Mouse (Mus musculus) spleen, postnatal 36 days (tissue): ENCODE results near the gene Slc25a54.

Source experiments
- DNase-seq, 2 experiments: peaks; one replicate each; pipeline ENCODE4 v3.0.0; 2022; ENCODE audit warnings: low spot score in 2 of 2, mixed read lengths in 1 of 2

Slc25a54 gene

DNA sequence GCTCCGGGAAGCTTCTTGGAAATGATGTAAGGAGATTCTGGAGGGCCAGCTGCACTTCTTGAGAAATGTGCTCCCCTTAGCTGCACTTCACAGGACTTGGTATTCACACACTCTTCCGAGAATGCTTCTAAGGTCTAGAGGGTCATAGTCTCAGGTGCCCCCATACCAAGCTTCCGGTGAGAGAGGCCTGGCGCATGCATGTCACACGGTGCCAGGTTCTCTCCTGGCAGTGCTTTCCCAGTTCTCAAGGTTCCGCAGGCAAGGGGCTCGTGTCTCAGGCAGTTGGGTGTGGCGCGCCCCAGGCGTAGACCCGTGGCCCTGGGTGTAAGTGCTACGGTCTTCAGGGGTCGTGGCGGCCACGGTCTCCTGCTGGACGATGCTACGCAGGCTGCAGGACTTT lies at the start of gene Slc25a54:
Gene Slc25a54 (plus strand): TSS at position 301 of the 400 bp plus-strand sequence.
- no peak for DNase-seq

DNA sequence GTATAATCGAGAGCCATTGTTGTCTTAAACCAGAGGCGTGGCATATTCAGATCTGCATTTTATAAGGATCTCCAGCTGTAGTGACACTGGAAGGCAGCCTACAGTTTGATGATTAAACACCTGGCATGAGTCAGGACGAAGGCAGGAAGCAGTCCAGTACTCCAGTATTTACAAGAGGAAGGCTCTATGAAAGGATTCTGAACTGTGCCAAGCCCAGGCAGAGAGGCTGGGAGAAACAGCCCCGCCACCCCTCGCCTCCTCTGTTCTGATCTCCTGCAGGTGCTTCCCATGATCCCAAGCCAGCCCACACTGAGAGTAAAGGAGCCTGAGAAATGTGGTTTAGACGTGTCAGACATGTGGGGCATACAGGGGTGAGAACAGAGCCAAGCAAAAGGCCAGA lies 49.5 kb upstream of the Slc25a54 start:
- no peak for DNase-seq

DNA sequence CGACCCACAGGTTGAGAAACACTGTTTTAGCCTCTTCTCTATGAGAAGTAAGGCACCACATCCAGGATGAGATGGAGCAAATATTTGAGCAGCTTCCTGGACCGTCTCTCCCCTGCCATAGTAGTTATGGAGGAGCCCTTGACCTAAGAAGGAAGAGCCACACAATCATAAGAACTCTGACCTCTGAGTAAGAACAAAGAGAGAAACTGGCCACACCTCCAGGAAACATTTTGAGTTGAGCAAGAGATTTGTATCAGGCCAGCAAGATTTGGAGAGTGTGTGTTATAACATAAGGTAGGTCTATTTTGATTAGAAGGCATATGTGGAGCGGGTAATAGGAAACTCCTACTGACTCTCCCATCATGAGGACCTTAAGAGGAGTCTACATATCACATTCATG lies 48.6 kb upstream of the Slc25a54 start:
- DNase-seq: no peak

DNA sequence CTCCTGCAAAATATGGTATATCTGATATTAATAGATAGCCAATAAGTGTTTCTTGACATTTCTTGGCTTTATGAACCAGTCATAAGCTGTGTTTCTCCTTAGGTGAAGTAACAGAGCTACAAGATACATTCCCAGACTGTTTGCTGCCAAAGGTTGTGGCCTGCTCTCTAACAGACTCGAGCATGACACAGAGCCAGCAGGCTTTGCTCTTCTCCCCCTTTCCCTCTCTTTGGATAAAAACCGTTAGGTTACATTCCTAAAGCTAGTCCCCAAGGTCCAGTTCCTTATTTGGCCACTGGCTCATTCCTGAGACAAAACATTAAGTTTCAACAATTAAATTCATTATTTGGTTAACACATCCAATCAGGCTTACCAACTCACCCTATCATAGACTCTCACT lies 48.0 kb upstream of the Slc25a54 start:
- no peak for DNase-seq

DNA sequence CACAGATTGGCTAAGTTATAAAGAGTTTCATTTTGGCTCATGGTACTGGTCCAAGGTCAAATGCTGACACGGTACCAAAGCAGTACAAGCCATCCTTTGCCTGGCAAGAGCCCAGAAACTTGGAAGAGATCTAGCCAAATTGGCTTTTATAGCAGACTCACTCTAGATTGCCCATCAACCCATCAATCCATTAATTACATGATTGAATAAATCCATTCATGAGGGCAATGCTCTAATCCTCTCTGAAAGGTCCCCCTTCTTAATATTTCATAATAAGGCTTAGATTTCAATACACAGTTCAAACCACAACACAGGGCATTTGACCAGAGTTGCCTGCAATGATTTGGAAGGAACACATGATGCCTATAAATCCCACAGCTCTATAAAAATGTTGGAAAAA lies 45.9 kb upstream of the Slc25a54 start:
- DNase-seq: no peak

DNA sequence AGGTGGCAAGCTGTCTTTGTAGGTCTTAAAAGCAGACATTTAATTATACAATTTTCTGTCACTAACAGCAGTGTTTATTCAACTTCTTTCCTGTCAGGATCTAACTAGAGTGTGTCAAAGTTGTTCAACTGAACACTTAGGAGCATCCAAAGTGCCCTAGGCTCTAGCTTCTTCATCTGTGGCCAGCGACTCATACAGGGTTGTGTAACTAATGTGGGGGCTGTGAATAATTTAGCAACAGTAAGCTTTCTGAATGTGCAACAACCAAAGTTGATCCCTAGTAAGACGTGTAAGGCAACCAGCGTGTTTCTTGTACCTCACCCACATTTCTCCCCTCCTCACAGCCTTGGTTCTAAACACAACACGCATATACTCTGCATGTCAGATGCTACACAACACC lies 39.4 kb upstream of the Slc25a54 start:
- no peak for DNase-seq

DNA sequence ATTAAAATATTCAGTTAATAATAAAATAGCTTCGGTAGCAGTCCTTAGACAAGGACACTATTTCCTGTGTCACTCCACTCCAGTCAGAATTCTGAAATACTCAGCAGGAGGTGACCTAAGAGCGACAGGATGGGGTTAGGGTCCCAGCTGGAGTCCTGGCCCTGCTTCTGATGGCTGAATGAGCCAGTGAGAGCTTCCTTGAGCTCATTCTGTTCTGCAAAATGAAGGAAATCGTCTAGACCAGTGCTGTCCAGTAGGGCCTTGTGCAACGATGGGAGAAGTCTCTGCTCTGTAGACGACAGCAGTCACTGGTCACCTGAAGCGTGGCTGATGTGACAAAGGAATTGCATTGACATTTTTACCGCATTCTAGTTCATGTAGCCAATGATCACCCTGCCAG lies 36.9 kb upstream of the Slc25a54 start:
- no peak for DNase-seq

DNA sequence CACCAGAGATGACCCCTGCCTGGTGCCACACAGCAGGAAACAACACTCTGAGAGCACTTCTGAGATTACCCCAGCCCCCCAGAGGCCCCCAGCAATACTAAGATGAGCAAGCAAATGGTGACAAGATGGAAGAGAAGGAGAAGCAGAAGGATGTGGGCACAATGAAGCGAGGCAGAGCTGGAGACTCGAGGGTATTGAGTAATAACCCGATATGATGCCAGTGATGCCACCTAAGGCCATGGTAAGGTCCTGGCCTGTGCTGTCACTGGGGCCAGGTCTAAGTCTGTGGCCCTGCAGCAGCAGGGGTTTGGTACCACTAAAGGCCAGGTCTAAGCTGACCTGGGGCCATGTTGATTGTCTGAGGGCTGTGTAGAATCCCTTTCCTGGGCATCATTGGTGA lies 33.8 kb upstream of the Slc25a54 start:
- no peak for DNase-seq

DNA sequence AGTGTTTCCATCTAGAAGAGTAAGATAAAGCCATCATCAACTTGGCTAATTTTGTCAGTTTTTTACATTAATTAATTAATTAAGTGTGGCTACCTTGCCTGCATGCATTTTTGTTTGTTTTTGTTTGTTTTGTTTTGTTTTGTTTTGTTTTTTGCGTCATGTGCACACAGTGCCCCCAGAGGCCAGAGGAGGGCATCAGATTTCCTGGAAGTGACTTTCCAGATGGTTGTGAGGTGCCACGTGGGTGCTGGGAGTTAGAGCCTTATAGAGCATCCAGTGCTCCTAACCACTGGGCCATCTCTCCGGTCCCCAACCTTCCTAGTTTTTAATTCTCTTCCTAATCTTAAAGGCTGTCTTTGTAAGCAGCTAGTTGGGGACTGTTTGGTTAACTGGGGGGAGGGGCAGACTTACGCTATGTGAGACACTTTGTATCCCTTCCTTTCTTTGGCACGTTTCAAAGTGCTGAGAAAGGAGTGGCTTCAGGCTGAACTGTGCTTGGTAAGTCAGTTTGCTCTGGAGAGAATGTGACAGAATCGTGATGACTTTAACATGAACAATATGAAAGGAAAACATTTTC lies 32.5 kb upstream of the Slc25a54 start:
- DNase-seq: no peak

DNA sequence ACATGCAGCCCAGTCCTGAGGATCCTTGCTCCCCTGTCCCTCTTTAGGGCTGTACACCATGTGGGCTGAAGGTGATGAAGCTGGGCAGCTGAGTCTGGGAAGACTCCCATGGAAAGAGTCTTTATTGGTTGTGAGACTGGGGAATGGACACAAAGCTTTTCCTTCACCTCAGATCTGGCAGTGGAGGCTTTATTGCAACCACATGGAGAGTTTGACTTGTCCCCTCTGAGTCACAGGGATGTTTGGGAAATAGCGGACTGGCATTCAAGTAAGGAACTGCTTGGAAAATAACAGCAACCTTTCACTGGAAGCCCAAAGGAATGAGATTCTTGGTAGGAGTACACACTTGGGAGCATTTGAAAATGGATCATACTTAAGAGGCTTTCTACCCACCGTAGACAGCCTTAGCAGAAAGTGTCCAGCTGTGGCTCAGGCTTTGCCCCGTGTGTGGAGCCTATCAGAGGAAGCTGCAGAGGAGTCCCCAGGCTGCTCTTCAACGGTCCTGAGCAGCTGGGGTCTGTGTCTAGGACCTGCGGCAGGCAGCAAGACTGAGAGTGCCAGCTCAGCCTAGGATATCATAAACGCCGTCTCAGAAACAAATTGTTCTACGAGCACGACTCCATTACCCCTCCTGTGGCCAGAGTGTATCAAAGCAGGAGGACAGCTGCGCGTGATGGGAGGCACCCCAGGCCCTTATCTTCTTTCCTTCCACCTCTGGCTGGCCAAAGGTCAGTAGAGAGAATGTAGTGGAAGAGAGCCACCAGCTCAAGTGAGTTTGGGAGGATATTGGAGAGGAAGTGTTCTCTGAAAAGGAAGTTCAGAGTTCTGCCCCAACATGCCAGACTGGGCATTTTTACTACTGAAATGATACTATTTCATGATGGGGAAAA lies 29.0 kb upstream of the Slc25a54 start:
- peak in 1 of 2 experiments; percentile 1 for DNase-seq

DNA sequence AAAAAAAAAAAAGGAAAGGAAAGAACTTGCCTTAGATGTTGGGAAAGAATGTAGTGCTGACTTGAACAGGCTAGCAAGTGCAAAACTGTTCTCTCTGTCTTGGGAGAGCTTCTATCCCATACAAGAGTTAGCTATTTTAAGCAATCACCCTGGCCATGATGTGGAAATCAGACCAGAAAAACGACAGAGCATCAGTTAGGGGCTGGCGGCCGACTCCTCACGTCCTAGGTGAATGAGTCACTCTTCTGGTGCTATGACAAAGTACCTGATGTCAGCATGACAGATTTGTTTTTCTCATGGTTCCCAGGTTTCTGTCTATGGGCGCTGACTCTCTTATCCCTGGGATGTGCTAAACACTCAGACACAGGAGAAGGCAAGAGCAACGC lies 28.3 kb upstream of the Slc25a54 start:
- no peak for DNase-seq

DNA sequence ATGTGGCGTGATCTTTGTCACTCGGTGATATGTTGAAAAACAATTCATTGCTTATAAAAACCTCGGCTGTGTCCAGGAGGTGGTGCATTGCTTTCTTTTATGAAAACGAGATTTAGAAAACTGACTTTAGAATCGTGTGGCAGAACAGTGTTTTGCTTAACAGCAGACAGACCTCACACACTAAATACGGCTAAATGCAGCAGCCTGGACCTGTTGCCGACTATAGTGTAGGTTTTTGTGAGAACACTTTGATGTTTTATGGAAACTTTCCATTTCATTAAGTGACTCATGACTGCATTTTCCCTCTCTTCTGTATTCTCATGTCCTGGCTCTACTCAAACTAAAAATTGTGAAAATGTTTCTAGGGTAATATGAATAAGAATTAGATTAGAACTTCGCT lies 20.4 kb upstream of the Slc25a54 start:
- DNase-seq: no peak

DNA sequence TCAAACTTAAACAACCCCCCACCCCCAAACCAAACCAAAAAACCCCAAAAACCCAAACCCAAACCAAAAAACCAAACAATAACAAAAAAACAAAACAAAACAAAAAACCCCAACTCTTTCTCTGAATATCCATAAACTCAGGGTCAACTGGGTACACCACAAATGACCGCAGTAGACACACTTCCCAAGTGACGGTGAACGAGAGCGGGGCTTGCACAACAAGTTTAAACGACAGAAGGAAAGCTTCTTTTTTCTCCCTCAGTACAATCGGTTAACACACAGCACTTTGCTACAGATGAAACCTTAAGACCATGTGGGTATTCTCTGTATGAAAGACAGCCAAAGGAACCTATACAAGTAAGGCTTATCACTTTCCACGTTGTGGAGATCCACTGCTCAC lies 17.9 kb upstream of the Slc25a54 start:
- DNase-seq: no peak

DNA sequence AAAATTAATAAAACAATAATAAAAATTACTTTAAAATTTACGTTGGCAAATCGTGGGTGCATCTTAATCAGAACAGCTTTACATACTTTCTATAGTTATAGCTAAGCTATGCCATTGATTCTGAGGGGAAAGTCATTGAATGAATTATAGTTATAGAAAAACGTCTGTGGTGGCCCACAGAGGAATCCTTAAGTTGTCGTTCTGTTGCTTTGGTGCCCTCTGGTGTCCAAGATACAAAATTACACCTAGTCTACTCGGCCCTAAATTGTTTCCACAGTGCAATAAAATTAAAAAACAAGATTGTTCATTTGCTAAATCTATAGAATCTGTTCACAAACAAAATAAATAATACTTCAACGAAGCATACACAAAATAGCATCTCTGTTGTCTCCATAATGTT lies 17.3 kb upstream of the Slc25a54 start:
- DNase-seq: peak; percentile 19 to 35

DNA sequence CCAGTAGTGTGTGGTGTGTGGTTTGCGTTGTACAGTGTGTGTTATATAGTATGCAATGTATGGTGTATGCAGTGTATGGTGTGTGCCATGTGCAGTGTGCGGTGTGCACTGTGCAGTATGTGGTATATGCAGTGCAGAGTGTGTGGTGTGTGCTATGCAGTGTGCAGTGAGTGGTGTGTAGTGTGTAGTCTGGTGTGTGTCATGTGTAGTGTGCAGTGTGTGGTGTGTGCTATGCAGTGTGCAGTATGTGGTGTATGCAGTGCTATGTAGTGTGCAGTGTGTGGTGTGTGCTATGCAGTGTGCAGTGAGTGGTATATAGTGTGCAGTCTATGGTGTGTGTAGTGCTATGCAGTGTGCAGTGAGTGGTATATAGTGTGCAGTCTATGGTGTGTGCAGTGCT lies 4.1 kb downstream of the Slc25a54 start:
- DNase-seq: no peak

DNA sequence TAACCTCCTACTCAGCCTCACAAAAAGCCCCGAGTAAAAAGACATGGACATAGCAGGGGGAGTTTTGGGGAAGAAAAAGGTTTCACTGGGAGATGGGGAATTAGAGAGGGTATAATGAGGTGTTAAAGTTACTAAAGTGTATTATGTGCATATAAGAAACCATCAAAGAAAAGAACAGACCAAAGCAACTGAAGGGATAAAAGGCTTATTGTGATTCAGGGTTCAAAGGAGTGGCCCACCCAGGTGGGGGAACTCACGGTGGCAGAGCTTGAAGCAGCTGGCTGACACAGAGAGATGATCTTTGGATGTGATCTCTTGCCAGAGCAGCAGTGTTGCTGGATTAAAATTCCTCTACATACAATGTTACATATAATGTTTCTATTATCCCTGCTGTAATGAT lies 8.2 kb downstream of the Slc25a54 start:
- no peak for DNase-seq

DNA sequence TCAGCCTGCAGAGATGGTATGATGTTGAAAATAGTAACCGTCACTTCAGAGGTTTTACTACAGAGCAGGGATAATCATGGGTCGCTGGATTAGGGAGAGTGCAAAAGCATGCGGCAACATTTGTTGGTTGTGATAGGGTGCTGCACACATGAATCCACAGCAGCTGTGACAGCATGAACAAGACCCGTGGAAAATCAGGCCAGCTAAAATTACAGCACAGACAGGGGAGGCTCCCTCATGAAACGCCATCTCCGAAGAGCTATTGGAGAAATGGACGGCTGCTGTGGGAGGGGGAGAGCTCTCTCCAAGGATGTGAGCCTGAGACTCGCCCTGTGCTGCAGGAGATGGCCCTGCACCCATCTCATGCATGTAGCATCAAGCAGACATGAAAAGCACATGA lies 24.4 kb downstream of the Slc25a54 start:
- DNase-seq: no peak

DNA sequence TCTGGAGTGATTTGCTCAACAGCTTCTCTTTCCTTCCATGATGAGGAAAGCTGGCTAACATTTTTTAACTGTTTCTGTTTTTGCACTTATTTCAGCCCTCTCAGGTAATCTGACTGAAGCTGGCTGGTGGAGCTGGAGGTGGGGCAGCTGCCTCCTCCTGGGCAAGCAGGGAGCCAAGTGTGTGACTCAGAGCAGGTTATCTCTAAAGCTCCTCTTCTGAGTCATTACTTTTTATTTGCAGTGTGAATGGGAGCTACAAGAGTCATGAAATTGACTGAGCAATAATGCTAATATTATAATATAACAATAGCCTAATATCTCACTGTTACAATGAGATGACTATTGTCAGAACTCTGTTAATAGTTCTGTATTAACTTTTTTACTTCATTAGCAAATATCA lies 36.9 kb downstream of the Slc25a54 start:
- DNase-seq: no peak

DNA sequence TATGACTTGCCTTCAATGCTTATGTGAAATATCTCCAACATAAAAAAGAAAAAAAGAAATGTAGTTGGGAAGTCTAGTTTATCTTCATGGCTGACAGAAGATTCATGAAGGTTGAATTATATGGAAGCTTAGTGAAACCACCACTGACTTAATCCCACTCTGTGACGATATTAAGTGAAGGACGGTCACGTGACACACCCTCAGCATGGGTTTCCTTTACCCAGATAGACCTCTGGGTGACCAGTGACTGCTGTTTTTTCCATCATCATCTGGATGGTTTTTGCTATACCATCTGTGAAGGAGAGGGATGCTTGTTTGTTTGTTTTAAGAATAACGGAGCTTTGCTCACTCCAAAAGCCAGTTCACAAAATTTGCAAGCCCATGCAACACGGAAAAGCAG lies 39.3 kb downstream of the Slc25a54 start:
- no peak for DNase-seq

DNA sequence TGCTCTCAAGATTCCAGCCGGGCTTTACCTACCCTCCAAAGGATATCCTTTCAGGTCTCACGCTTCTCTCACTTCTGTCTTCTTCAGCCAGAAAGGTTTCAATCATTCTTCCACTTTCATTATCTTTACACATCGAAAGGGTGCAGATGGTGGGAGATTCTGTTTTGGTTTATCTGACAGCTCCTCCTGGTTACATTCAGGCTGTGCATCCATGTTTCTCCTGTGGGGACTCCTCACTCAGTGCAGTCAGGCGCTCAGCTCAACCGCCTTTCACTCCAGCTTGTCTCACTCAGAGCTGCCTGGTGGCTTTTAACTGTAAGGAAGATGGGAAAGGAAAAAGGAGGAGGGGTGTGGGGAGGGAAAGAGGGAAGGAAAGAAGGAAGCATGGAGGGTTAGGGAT lies 39.7 kb downstream of the Slc25a54 start:
- DNase-seq: no peak

DNA sequence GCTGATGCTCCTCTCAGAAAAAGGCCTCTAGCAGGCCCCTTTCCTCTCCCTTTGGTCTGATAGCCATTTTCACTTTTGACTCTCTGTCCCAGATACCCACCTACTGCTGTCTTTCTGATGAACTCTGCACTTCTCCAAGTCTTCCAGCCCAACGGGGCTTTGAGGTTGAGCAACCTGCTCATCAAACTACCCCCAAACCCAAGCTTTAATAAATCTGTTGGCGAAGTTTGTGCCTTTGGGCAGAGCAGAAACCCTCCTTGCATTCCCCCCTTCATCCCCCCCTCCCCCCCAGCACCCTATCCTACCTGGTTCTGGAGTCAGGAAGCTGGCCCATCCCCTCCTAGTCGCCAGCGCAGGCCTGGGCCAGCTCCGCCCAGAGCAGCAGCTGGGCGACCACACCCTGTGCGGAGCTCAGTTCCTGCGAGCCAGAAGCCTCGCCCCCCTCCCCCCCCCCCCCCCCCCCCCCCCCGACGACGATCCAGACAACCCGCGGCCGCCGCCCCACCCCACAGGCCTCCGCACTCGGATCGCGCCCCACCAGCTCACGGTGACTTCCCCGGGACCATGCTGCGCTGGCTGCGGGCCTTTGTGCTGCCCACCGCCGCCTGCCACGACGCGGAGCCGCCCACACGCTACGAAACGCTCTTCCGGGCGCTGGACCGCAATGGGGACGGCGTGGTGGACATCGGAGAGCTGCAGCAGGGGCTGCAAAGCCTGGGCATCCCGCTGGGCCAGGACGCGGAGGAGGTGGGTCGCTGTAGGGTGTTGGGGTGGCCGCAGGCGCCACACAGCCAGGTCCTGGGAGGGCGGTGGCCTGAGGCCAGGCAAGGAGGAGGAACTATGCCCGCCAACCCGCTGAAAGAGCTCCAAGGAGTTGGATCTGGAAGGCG lies 42.6 kb downstream of the Slc25a54 start, which contains the start of gene Slc25a24:
Gene Slc25a24 (plus strand): TSS at position 509 of the 890 bp plus-strand sequence.
- DNase-seq: peak; percentile 46 to 49

DNA sequence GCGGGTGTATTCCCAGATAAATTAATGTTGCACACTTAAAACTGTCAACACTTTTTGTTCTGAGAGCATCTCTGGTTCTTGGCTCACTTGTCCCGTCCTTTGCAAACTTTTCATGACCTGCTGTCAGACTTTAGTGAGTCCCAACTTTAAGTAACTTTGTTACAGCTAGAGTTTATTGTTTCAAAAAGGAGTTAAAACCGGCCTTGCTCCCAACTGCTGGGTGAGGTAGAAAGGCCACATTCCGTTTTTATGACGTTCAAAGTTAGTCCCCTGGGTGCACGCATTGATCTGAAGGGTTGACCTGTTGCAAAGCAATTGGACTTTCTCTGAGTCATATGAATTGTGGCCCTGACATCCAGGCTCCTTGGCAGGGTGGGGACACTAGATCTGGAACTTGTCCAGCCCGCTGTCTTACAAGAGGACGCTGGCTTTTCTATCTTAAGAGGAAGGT lies 43.3 kb downstream of the Slc25a54 start:
- DNase-seq: peak; percentile 8 to 28
